Mouse (Mus musculus): ENCODE measurements around the gene Gm19402. TPM values are rescaled to one million over a fixed set of nuclear protein-coding genes. Genes with fewer than 3 reads are reported as not detected.

Gene Gm19402
- polyA plus RNA-seq, 1 experiment, result not detected

- no peak overlapping the region for H3K27ac ChIP-seq (ENCODE audit: control insufficient read depth, insufficient read depth, low read length)
- H3K4me3 ChIP-seq (ENCODE audit: control insufficient read depth, insufficient read depth, low read length), result no peak overlapping the region
- DNase-seq, result no peak
- TF ChIP-seq POLR2A (IDR thresholded peaks at IDR 0.05; ENCODE audit: control insufficient read depth, extremely low read depth, insufficient read depth, low read length, poor library complexity) (no peak), CTCF (IDR thresholded peaks at IDR 0.05; ENCODE audit: borderline replicate concordance, control insufficient read depth, extremely low read depth, insufficient read depth, low read length, poor library complexity) (no peak)
- no peaks in the 10 kb centered on the region for H3K4me1 ChIP-seq (replicated peaks; ENCODE audit: control insufficient read depth, insufficient read depth, low read length)
- H3K27me3 ChIP-seq (ENCODE audit: control insufficient read depth, insufficient read depth, low read length), result no peaks in the 10 kb centered on the region
- 93% methylated on average over 8 of the region's 8 CpGs for WGBS
- H3K36me3 ChIP-seq (ENCODE audit: control insufficient read depth, insufficient read depth, low read length), result peaks cover 32% of the 10 kb centered on the region
These were observed 42.7 kb downstream of the Gm19402 start for GRCm38 (mm10) chr10:77647901-77648300.

- Histone ChIP-seq H3K4me1 (replicated peaks; ENCODE audit: control insufficient read depth, insufficient read depth, low read length) (no peaks in the 10 kb centered on the region), H3K27ac (ENCODE audit: control insufficient read depth, insufficient read depth, low read length) (no peak overlapping the region), H3K27me3 (ENCODE audit: control insufficient read depth, insufficient read depth, low read length) (no peaks in the 10 kb centered on the region), H3K36me3 (ENCODE audit: control insufficient read depth, insufficient read depth, low read length) (peaks cover 32% of the 10 kb centered on the region), H3K4me3 (ENCODE audit: control insufficient read depth, insufficient read depth, low read length) (no peak overlapping the region)
- TF ChIP-seq CTCF (IDR thresholded peaks at IDR 0.05; ENCODE audit: borderline replicate concordance, control insufficient read depth, extremely low read depth, insufficient read depth, low read length, poor library complexity) (no peak), POLR2A (IDR thresholded peaks at IDR 0.05; ENCODE audit: control insufficient read depth, extremely low read depth, insufficient read depth, low read length, poor library complexity) (no peak)
- DNase-seq, result no peak
- WGBS, result 68% methylated on average over 1 of the region's 1 CpGs
These were observed 43.1 kb downstream of the Gm19402 start for GRCm38 (mm10) chr10:77647461-77647860.

- no peak for DNase-seq
- WGBS, result 82% methylated on average over 5 of the region's 5 CpGs
- TF ChIP-seq POLR2A (IDR thresholded peaks at IDR 0.05; ENCODE audit: control insufficient read depth, extremely low read depth, insufficient read depth, low read length, poor library complexity), result no peak
- TF ChIP-seq CTCF (IDR thresholded peaks at IDR 0.05; ENCODE audit: borderline replicate concordance, control insufficient read depth, extremely low read depth, insufficient read depth, low read length, poor library complexity), result no peak
- no peak overlapping the region for H3K4me3 ChIP-seq (ENCODE audit: control insufficient read depth, insufficient read depth, low read length)
- H3K4me1 ChIP-seq (replicated peaks; ENCODE audit: control insufficient read depth, insufficient read depth, low read length), result no peaks in the 10 kb centered on the region
- H3K36me3 ChIP-seq (ENCODE audit: control insufficient read depth, insufficient read depth, low read length), result peaks cover 47% of the 10 kb centered on the region
- no peaks in the 10 kb centered on the region for H3K27me3 ChIP-seq (ENCODE audit: control insufficient read depth, insufficient read depth, low read length)
- H3K27ac ChIP-seq (ENCODE audit: control insufficient read depth, insufficient read depth, low read length), result no peak overlapping the region
These were observed 45.0 kb downstream of the Gm19402 start for GRCm38 (mm10) chr10:77645571-77645970.

GRCm38 (mm10) chr10:77643160-77643559 is 47.4 kb downstream of the Gm19402 start:
- WGBS, result 62% methylated on average over 7 of the region's 7 CpGs
- no peak for TF ChIP-seq POLR2A (IDR thresholded peaks at IDR 0.05; ENCODE audit: control insufficient read depth, extremely low read depth, insufficient read depth, low read length, poor library complexity)
- no peak for TF ChIP-seq CTCF (IDR thresholded peaks at IDR 0.05; ENCODE audit: borderline replicate concordance, control insufficient read depth, extremely low read depth, insufficient read depth, low read length, poor library complexity)
- Histone ChIP-seq H3K4me3 (ENCODE audit: control insufficient read depth, insufficient read depth, low read length) (no peak overlapping the region), H3K36me3 (ENCODE audit: control insufficient read depth, insufficient read depth, low read length) (peaks cover 50% of the 10 kb centered on the region), H3K4me1 (replicated peaks; ENCODE audit: control insufficient read depth, insufficient read depth, low read length) (no peaks in the 10 kb centered on the region), H3K27me3 (ENCODE audit: control insufficient read depth, insufficient read depth, low read length) (no peaks in the 10 kb centered on the region), H3K27ac (ENCODE audit: control insufficient read depth, insufficient read depth, low read length) (no peak overlapping the region)
- DNase-seq, result no peak

Other genes with a start within 250 kb of the Gm19402 start
- 49.1 and 52.4 TPM in 2 replicates for gene Fam207a, start 175.0 kb downstream of the Gm19402 start, polyA plus RNA-seq (2012; rRNA removed)
- gene Itgb2, start 160.5 kb downstream of the Gm19402 start, polyA plus RNA-seq (2012; rRNA removed), result 304 and 334 TPM in 2 replicates
- gene Pttg1ip, start 109.0 kb downstream of the Gm19402 start, polyA plus RNA-seq (2012; rRNA removed), result 103 and 129 TPM in 2 replicates
- 236 and 248 TPM in 2 replicates for gene Sumo3, start 84.7 kb downstream of the Gm19402 start, polyA plus RNA-seq (2012; rRNA removed)
- gene Gm49325, start 84.6 kb downstream of the Gm19402 start, polyA plus RNA-seq (2012; rRNA removed), result not detected in 2 replicates
- 52.0 and 52.6 TPM in 2 replicates for gene Ube2g2, start 68.5 kb downstream of the Gm19402 start, polyA plus RNA-seq (2012; rRNA removed)
- gene Tspear, start 4.2 kb downstream of the Gm19402 start, polyA plus RNA-seq (2012; rRNA removed), result 0.97 and 1.3 TPM in 2 replicates
- gene Gm9508, start 6.5 kb upstream of the Gm19402 start, polyA plus RNA-seq (2012; rRNA removed), result not detected in 2 replicates
- gene Gm10272, start 15.9 kb upstream of the Gm19402 start, polyA plus RNA-seq (2012; rRNA removed), result not detected in 2 replicates
- not detected in 2 replicates for gene Gm10024, start 20.7 kb upstream of the Gm19402 start, polyA plus RNA-seq (2012; rRNA removed)
- gene Gm10142, start 25.1 kb upstream of the Gm19402 start, polyA plus RNA-seq (2012; rRNA removed), result not detected in 2 replicates
- 0.23 TPM in 1 of 2 replicates, not detected in the other for gene Krtap12-1, start 29.8 kb upstream of the Gm19402 start, polyA plus RNA-seq (2012; rRNA removed)
- gene Gm10100, start 35.7 kb upstream of the Gm19402 start, polyA plus RNA-seq (2012; rRNA removed), result not detected in 2 replicates
- gene Gm18596, start 51.9 kb upstream of the Gm19402 start, polyA plus RNA-seq (2012; rRNA removed), result not detected in 2 replicates
- gene Gm9736, start 60.6 kb upstream of the Gm19402 start, polyA plus RNA-seq (2012; rRNA removed), result not detected in 2 replicates
- not detected in 2 replicates for gene Gm3233, start 68.9 kb upstream of the Gm19402 start, polyA plus RNA-seq (2012; rRNA removed)
- not detected in 2 replicates for gene Gm3238, start 80.6 kb upstream of the Gm19402 start, polyA plus RNA-seq (2012; rRNA removed)
- gene Gm7138, start 86.2 kb upstream of the Gm19402 start, polyA plus RNA-seq (2012; rRNA removed), result not detected in 2 replicates
- gene Gm3250, start 91.8 kb upstream of the Gm19402 start, polyA plus RNA-seq (2012; rRNA removed), result not detected in 2 replicates
- gene Gm7137, start 97.4 kb upstream of the Gm19402 start, polyA plus RNA-seq (2012; rRNA removed), result not detected in 2 replicates
- not detected in 2 replicates for gene Gm9639, start 104.3 kb upstream of the Gm19402 start, polyA plus RNA-seq (2012; rRNA removed)
- gene Gm19668, start 108.4 kb upstream of the Gm19402 start, polyA plus RNA-seq (2012; rRNA removed), result not detected in 2 replicates
- not detected in 2 replicates for gene Gm9507, start 121.1 kb upstream of the Gm19402 start, polyA plus RNA-seq (2012; rRNA removed)
- gene Gm2696, start 123.9 kb upstream of the Gm19402 start, polyA plus RNA-seq (2012; rRNA removed), result not detected in 2 replicates
- gene Krtap10-4, start 136.3 kb upstream of the Gm19402 start, polyA plus RNA-seq (2012; rRNA removed), result not detected in 2 replicates
- 0.12 TPM in 1 of 2 replicates, not detected in the other for gene Krtap10-10, start 145.2 kb upstream of the Gm19402 start, polyA plus RNA-seq (2012; rRNA removed)
- 0.36 TPM in 1 of 2 replicates, not detected in the other for gene Gm36176, start 156.0 kb upstream of the Gm19402 start, polyA plus RNA-seq (2012; rRNA removed)
- not detected in 2 replicates for gene Gm10318, start 162.1 kb upstream of the Gm19402 start, polyA plus RNA-seq (2012; rRNA removed)
- gene Gm3285, start 171.2 kb upstream of the Gm19402 start, polyA plus RNA-seq (2012; rRNA removed), result 0.24 and 0.27 TPM in 2 replicates
- gene Lrrc3, start 211.8 kb upstream of the Gm19402 start, polyA plus RNA-seq (2012; rRNA removed), result 1.1 and 1.9 TPM in 2 replicates